Mouse (Mus musculus): ENCODE results near the gene Mfsd12. TPM values are rescaled to one million over a fixed set of nuclear protein-coding genes. Genes with fewer than 3 reads are reported as not detected.

Gene Mfsd12
- total and polyA plus RNA-seq, 3 experiments = 5.2 to 9.5 (median 7.4) TPM

GRCm38 (mm10) chr10:81354738-81355477 is 2.4 kb upstream of the Mfsd12 start:
- Histone ChIP-seq H3K27ac (ENCODE audit: insufficient read depth, low read depth) (no peak overlapping the region), H3K9me3 (replicated peaks; ENCODE audit: low read length) (no peaks in the 10 kb centered on the region), H3K4me1 (ENCODE audit: control insufficient read depth in 1 of 2, insufficient read depth in 2 of 2) (peaks cover 19 to 61% of the 10 kb centered on the region in 2 experiments), H3K4me2 (ENCODE audit: insufficient read depth, low read depth, poor library complexity, severe bottlenecking) (no peak overlapping the region), H3K9ac (ENCODE audit: insufficient read depth, low read depth) (no peak overlapping the region), H3K36me3 (replicated peaks in 1 of 2; ENCODE audit: control insufficient read depth in 1 of 2, insufficient read depth in 1 of 2, low read length in 1 of 2) (peaks cover 2 to 7% of the 10 kb centered on the region in 2 experiments), H3K27me3 (replicated peaks) (no peaks in the 10 kb centered on the region), H3K4me3 (replicated peaks in 1 of 3; ENCODE audit: low read depth in 2 of 3, low read length in 2 of 3, poor library complexity in 1 of 3) (no peak overlapping the region), H3K79me2 (replicated peaks; ENCODE audit: control insufficient read depth, extremely low read depth, insufficient read depth, poor library complexity, severe bottlenecking) (no peaks in the 10 kb centered on the region; the same call in 1 of the 2 replicates)
- dilution Hi-C loops (cut with MboI; ENCODE audit: extremely low pct_ligation_motif_present, extremely low pct_unique_long_range_greater_than_20kb, low sequenced_read_pairs) (no loop called here), in situ Hi-C loops (cut with MboI; ENCODE audit: low pct_ligation_motif_present, low pct_unique_long_range_greater_than_20kb, low sequenced_read_pairs) (loop anchor here (10.0 kb wide), 1 partner anchor 160 kb away; no protein-coding TSS in a partner anchor)
- TF ChIP-seq TBP (conservative IDR thresholded peaks at IDR 0.05; ENCODE audit: low read depth, low read length) (no peak), USF1 (IDR thresholded peaks at IDR 0.05; ENCODE audit: low read depth, low read length) (no peak), MXI1 (IDR thresholded peaks at IDR 0.05; ENCODE audit: low read depth, low read length) (no peak), JUN (IDR thresholded peaks at IDR 0.05; ENCODE audit: insufficient read depth, low read depth, low read length) (no peak), CHD2 (IDR thresholded peaks at IDR 0.05; ENCODE audit: low read length) (no peak), JUND (conservative IDR thresholded peaks at IDR 0.05; ENCODE audit: low read depth, low read length) (no peak), ELF1 (IDR thresholded peaks at IDR 0.05; ENCODE audit: low read depth, low read length) (no peak), GABPA (IDR thresholded peaks at IDR 0.05; ENCODE audit: insufficient replicate concordance, low read depth, low read length) (no peak), NRF1 (IDR thresholded peaks at IDR 0.05; ENCODE audit: low read depth, low read length) (no peak), UBTF (IDR thresholded peaks at IDR 0.05; ENCODE audit: low read depth, low read length) (no peak), POLR2A (IDR thresholded peaks at IDR 0.05; ENCODE audit: low read depth, low read length) (no peak), SMC3 (IDR thresholded peaks at IDR 0.05; ENCODE audit: low read depth, low read length) (no peak), PAX5 (IDR thresholded peaks at IDR 0.05; ENCODE audit: low read length) (no peak), ETS1 (conservative IDR thresholded peaks at IDR 0.05; ENCODE audit: low read depth, low read length) (no peak), USF2 (conservative IDR thresholded peaks at IDR 0.05; ENCODE audit: low read depth, low read length) (no peak), MYC (IDR thresholded peaks at IDR 0.05; ENCODE audit: low read depth, low read length) (no peak), TCF12 (IDR thresholded peaks at IDR 0.05; ENCODE audit: low read depth, low read length) (no peak)
- no peak for DNase-seq (ENCODE audit: extremely low read depth)

- H3K4me2 ChIP-seq (ENCODE audit: insufficient read depth, low read depth, poor library complexity, severe bottlenecking) = no peak overlapping the region
- H3K9me3 ChIP-seq (replicated peaks; ENCODE audit: low read length) = no peaks in the 10 kb centered on the region
- no peak for TF ChIP-seq POLR2A (IDR thresholded peaks at IDR 0.05; ENCODE audit: low read depth, low read length)
- TF ChIP-seq EP300 (IDR thresholded peaks at IDR 0.05; ENCODE audit: low read length) = no peak
- TF ChIP-seq ETS1 (conservative IDR thresholded peaks at IDR 0.05; ENCODE audit: low read depth, low read length) = no peak
- no peak for TF ChIP-seq E2F4 (IDR thresholded peaks at IDR 0.05; ENCODE audit: insufficient replicate concordance, low read depth, low read length)
- no peak for TF ChIP-seq PAX5 (IDR thresholded peaks at IDR 0.05; ENCODE audit: low read length)
- TF ChIP-seq NELFE (IDR thresholded peaks at IDR 0.05; ENCODE audit: low read depth, low read length) = no peak
- TF ChIP-seq SMC3 (IDR thresholded peaks at IDR 0.05; ENCODE audit: low read depth, low read length) = no peak
- TF ChIP-seq RAD21 (IDR thresholded peaks at IDR 0.05; ENCODE audit: low read depth, low read length) = no peak
- no peak for TF ChIP-seq ELF1 (IDR thresholded peaks at IDR 0.05; ENCODE audit: low read depth, low read length)
- no peak for TF ChIP-seq GABPA (IDR thresholded peaks at IDR 0.05; ENCODE audit: insufficient replicate concordance, low read depth, low read length)
- TF ChIP-seq BHLHE40 (IDR thresholded peaks at IDR 0.05; ENCODE audit: low read depth, low read length) = no peak
- no peak for TF ChIP-seq JUND (conservative IDR thresholded peaks at IDR 0.05; ENCODE audit: low read depth, low read length)
- TF ChIP-seq MAX (IDR thresholded peaks at IDR 0.05; ENCODE audit: low read length) = no peak
- no peak for TF ChIP-seq UBTF (IDR thresholded peaks at IDR 0.05; ENCODE audit: low read depth, low read length)
- peaks cover 4 to 12% of the 10 kb centered on the region in 2 experiments for H3K36me3 ChIP-seq (replicated peaks in 1 of 2; ENCODE audit: control insufficient read depth in 1 of 2, insufficient read depth in 1 of 2, low read length in 1 of 2)
- in situ Hi-C loops (cut with MboI; ENCODE audit: low pct_ligation_motif_present, low pct_unique_long_range_greater_than_20kb, low sequenced_read_pairs) (loop anchor here (10.0 kb wide), 1 partner anchor 161 kb away; no protein-coding TSS in a partner anchor), dilution Hi-C loops (cut with MboI; ENCODE audit: extremely low pct_ligation_motif_present, extremely low pct_unique_long_range_greater_than_20kb, low sequenced_read_pairs) (no loop called here)
- no peak overlapping the region for H3K9ac ChIP-seq (ENCODE audit: insufficient read depth, low read depth)
- DNase-seq (ENCODE audit: extremely low read depth) = no peak
- no peaks in the 10 kb centered on the region; the same call in 1 of the 2 replicates for H3K79me2 ChIP-seq (replicated peaks; ENCODE audit: control insufficient read depth, extremely low read depth, insufficient read depth, poor library complexity, severe bottlenecking)
- H3K4me1 ChIP-seq (ENCODE audit: control insufficient read depth in 1 of 2, insufficient read depth in 2 of 2) = peaks cover 22 to 65% of the 10 kb centered on the region in 2 experiments
- H3K27ac ChIP-seq (ENCODE audit: insufficient read depth, low read depth) = no peak overlapping the region
- no peaks in the 10 kb centered on the region for H3K27me3 ChIP-seq (replicated peaks)
- H3K4me3 ChIP-seq (replicated peaks in 1 of 3; ENCODE audit: low read depth in 2 of 3, low read length in 2 of 3, poor library complexity in 1 of 3) = no peak overlapping the region
Measured at GRCm38 (mm10) chr10:81355533-81355932, 1.8 kb upstream of the Mfsd12 start.
